Mouse (Mus musculus): ENCODE results near the gene Casp9. TPM values are rescaled to one million over a fixed set of nuclear protein-coding genes. Genes with fewer than 3 reads are reported as not detected.
A peak's percentile ranks its signal among the peaks of the same experiment; 100 is the strongest.

The Casp9 gene
- total and polyA plus RNA-seq, 2 experiments from 2014 or later: 17.6 to 26.9 TPM

GRCm38 (mm10) chr4:141817706-141818105 lies 24.3 kb downstream of the Casp9 start:
- H3K4me2 ChIP-seq (ENCODE audit: low read depth, low read length, poor library complexity, severe bottlenecking): no peak overlapping the region
- H3K4me1 ChIP-seq (ENCODE audit: insufficient read depth, low read length): no peaks in the 10 kb centered on the region
- no peak overlapping the region for H3K4me3 ChIP-seq (ENCODE audit: low read depth, low read length)
- H3K27ac ChIP-seq (ENCODE audit: low read depth, low read length): no peak overlapping the region
- no peaks in the 10 kb centered on the region for H3K27me3 ChIP-seq (ENCODE audit: insufficient read depth, low read length)
- no peak for ATAC-seq (ENCODE audit: low FRiP score)
- no peak for TF ChIP-seq CTCF (IDR thresholded peaks at IDR 0.05)
- no peak overlapping the region for H3K9ac ChIP-seq (replicated peaks; ENCODE audit: low read length, poor library complexity, severe bottlenecking)
- peaks cover 14% of the 10 kb centered on the region for H3K36me3 ChIP-seq (ENCODE audit: insufficient read depth, low read length)
- no peaks in the 10 kb centered on the region for H3K9me3 ChIP-seq (ENCODE audit: low read length)
- WGBS: 51% methylated on average over 10 of the region's 10 CpGs
- DNase-seq (ENCODE audit: low spot score): no peak

- ATAC-seq (ENCODE audit: low FRiP score) (no peak), DNase-seq (ENCODE audit: low spot score) (no peak)
- Histone ChIP-seq H3K9me3 (ENCODE audit: low read length) (no peaks in the 10 kb centered on the region), H3K4me1 (ENCODE audit: insufficient read depth, low read length) (no peaks in the 10 kb centered on the region), H3K9ac (replicated peaks; ENCODE audit: low read length, poor library complexity, severe bottlenecking) (no peak overlapping the region), H3K4me3 (ENCODE audit: low read depth, low read length) (no peak overlapping the region), H3K27ac (ENCODE audit: low read depth, low read length) (no peak overlapping the region), H3K27me3 (ENCODE audit: insufficient read depth, low read length) (no peaks in the 10 kb centered on the region), H3K36me3 (ENCODE audit: insufficient read depth, low read length) (peaks cover 5% of the 10 kb centered on the region; the same call in 1 of the 2 replicates), H3K4me2 (ENCODE audit: low read depth, low read length, poor library complexity, severe bottlenecking) (no peak overlapping the region)
- TF ChIP-seq CTCF (IDR thresholded peaks at IDR 0.05): no peak
- WGBS: 93% methylated on average over 13 of the region's 13 CpGs
Observed at GRCm38 (mm10) chr4:141818861-141819260, 25.4 kb downstream of the Casp9 start.

- WGBS: 94% methylated on average over 7 of the region's 7 CpGs
- no peaks in the 10 kb centered on the region for H3K9me3 ChIP-seq (ENCODE audit: low read length)
- H3K4me2 ChIP-seq (ENCODE audit: low read depth, low read length, poor library complexity, severe bottlenecking): no peak overlapping the region
- no peak overlapping the region for H3K9ac ChIP-seq (replicated peaks; ENCODE audit: low read length, poor library complexity, severe bottlenecking)
- H3K27me3 ChIP-seq (ENCODE audit: insufficient read depth, low read length): no peaks in the 10 kb centered on the region
- H3K4me1 ChIP-seq (ENCODE audit: insufficient read depth, low read length): no peaks in the 10 kb centered on the region
- H3K27ac ChIP-seq (ENCODE audit: low read depth, low read length): no peak overlapping the region
- H3K36me3 ChIP-seq (ENCODE audit: insufficient read depth, low read length): 0 out of 2 replicates have a peak, but pooled peaks cover under 1% of the 10 kb centered on the region
- DNase-seq (ENCODE audit: low spot score): no peak
- H3K4me3 ChIP-seq (ENCODE audit: low read depth, low read length): no peak overlapping the region
- no peak for ATAC-seq (ENCODE audit: low FRiP score)
- TF ChIP-seq CTCF (IDR thresholded peaks at IDR 0.05): no peak
Observed at GRCm38 (mm10) chr4:141819316-141819715, 25.9 kb downstream of the Casp9 start.

- TF ChIP-seq CTCF (IDR thresholded peaks at IDR 0.05): no peak
- no peak overlapping the region for H3K4me3 ChIP-seq (ENCODE audit: low read depth, low read length)
- DNase-seq (ENCODE audit: low spot score): no peak
- 76% methylated on average over 3 of the region's 3 CpGs for WGBS
- no peak overlapping the region for H3K9ac ChIP-seq (replicated peaks; ENCODE audit: low read length, poor library complexity, severe bottlenecking)
- ATAC-seq (ENCODE audit: low FRiP score): no peak
- H3K36me3 ChIP-seq (ENCODE audit: insufficient read depth, low read length): no peaks in the 10 kb centered on the region
- H3K4me1 ChIP-seq (ENCODE audit: insufficient read depth, low read length): no peaks in the 10 kb centered on the region
- no peaks in the 10 kb centered on the region for H3K9me3 ChIP-seq (ENCODE audit: low read length)
- no peak overlapping the region for H3K4me2 ChIP-seq (ENCODE audit: low read depth, low read length, poor library complexity, severe bottlenecking)
- H3K27ac ChIP-seq (ENCODE audit: low read depth, low read length): no peak overlapping the region
- no peaks in the 10 kb centered on the region for H3K27me3 ChIP-seq (ENCODE audit: insufficient read depth, low read length)
Observed at GRCm38 (mm10) chr4:141821178-141821577, 27.8 kb downstream of the Casp9 start.

GRCm38 (mm10) chr4:141822089-141822488 lies 28.7 kb downstream of the Casp9 start:
- Histone ChIP-seq H3K4me3 (ENCODE audit: low read depth, low read length) (no peak overlapping the region), H3K27me3 (ENCODE audit: insufficient read depth, low read length) (no peaks in the 10 kb centered on the region), H3K27ac (ENCODE audit: low read depth, low read length) (no peak overlapping the region), H3K4me1 (ENCODE audit: insufficient read depth, low read length) (no peaks in the 10 kb centered on the region), H3K36me3 (ENCODE audit: insufficient read depth, low read length) (no peaks in the 10 kb centered on the region), H3K9me3 (ENCODE audit: low read length) (no peaks in the 10 kb centered on the region), H3K9ac (replicated peaks; ENCODE audit: low read length, poor library complexity, severe bottlenecking) (no peak overlapping the region), H3K4me2 (ENCODE audit: low read depth, low read length, poor library complexity, severe bottlenecking) (no peak overlapping the region)
- WGBS: 82% methylated on average over 10 of the region's 10 CpGs
- peak; percentile 30 for TF ChIP-seq CTCF (IDR thresholded peaks at IDR 0.05)
- DNase-seq (ENCODE audit: low spot score) (no peak), ATAC-seq (ENCODE audit: low FRiP score) (no peak)

GRCm38 (mm10) chr4:141822979-141823378 lies 29.6 kb downstream of the Casp9 start:
- Histone ChIP-seq H3K27ac (ENCODE audit: low read depth, low read length) (no peak overlapping the region), H3K4me1 (ENCODE audit: insufficient read depth, low read length) (no peaks in the 10 kb centered on the region), H3K9me3 (ENCODE audit: low read length) (no peaks in the 10 kb centered on the region), H3K4me3 (ENCODE audit: low read depth, low read length) (no peak overlapping the region), H3K27me3 (ENCODE audit: insufficient read depth, low read length) (no peaks in the 10 kb centered on the region), H3K9ac (replicated peaks; ENCODE audit: low read length, poor library complexity, severe bottlenecking) (no peak overlapping the region), H3K36me3 (ENCODE audit: insufficient read depth, low read length) (no peaks in the 10 kb centered on the region), H3K4me2 (ENCODE audit: low read depth, low read length, poor library complexity, severe bottlenecking) (no peak overlapping the region)
- no peak for DNase-seq (ENCODE audit: low spot score)
- WGBS: 71% methylated on average over 3 of the region's 3 CpGs
- no peak for TF ChIP-seq CTCF (IDR thresholded peaks at IDR 0.05)
- no peak for ATAC-seq (ENCODE audit: low FRiP score)
